Mouse (Mus musculus) MEL (cell line): Measurements from ENCODE around the gene 4930404N11Rik. TPM values are rescaled to one million over a fixed set of nuclear protein-coding genes. Genes with fewer than 3 reads are reported as not detected.

Source experiments
- DNase-seq: peaks from one replicate; pipeline ENCODE4 v3.0.0; 2011; ENCODE audit warnings: low read depth, low spot score
- H3K27ac ChIP-seq: 2 replicates; pipeline ENCODE4 v1.5.1; 2012; ENCODE audit warnings: low read depth, mild to moderate bottlenecking, control low read depth, low read length, moderate library complexity; ENCODE audit not compliant: control insufficient read depth
- H3K27me3 ChIP-seq, 2 experiments: fragments of 150-350 bp in 1 of 2; sonication (generic) in 1 of 2; 2 replicates each; pipeline ENCODE4 v1.6.1; 2012; ENCODE audit warnings: low read length in 2 of 2, mild to moderate bottlenecking in 2 of 2, improper control_type of control experiment in 1 of 2, moderate library complexity in 1 of 2; ENCODE audit not compliant: insufficient read depth in 2 of 2, control insufficient read depth in 1 of 2
- H3K36me3 ChIP-seq, 2 experiments: 2 replicates each; pipeline ENCODE4 v1.6.1; 2012 to 2014; ENCODE audit warnings: low read length in 2 of 2, improper control_type of control experiment in 1 of 2, inconsistent platforms in 1 of 2, mild to moderate bottlenecking in 1 of 2; ENCODE audit not compliant: insufficient read depth in 2 of 2, control insufficient read depth in 1 of 2
- H3K4me1 ChIP-seq, 2 experiments: fragments of 150-350 bp in 1 of 2; sonication (generic) in 1 of 2; 2 replicates each; pipeline ENCODE4 v1.6.1; 2012; ENCODE audit warnings: low read length in 2 of 2, improper control_type of control experiment in 1 of 2, mild to moderate bottlenecking in 1 of 2; ENCODE audit not compliant: insufficient read depth in 2 of 2, control insufficient read depth in 1 of 2
- H3K4me3 ChIP-seq, 2 experiments: fragments of 150-350 bp in 1 of 2; sonication (generic) in 1 of 2; 2 replicates each; pipeline ENCODE4 v1.5.1; 2012; ENCODE audit warnings: low read depth in 2 of 2, low read length in 2 of 2, mild to moderate bottlenecking in 2 of 2, moderate library complexity in 2 of 2, control low read depth in 1 of 2, improper control_type of control experiment in 1 of 2; ENCODE audit not compliant: control insufficient read depth in 1 of 2, insufficient read depth in 1 of 2
- H3K79me2 ChIP-seq: 2 replicates; pipeline ENCODE4 v1.6.1; 2012; ENCODE audit warnings: mild to moderate bottlenecking, low read length, moderate library complexity; ENCODE audit not compliant: control insufficient read depth, poor library complexity, insufficient read depth
- H3K9ac ChIP-seq: 2 replicates; pipeline ENCODE4 v1.6.1; 2012; ENCODE audit warnings: low read depth, mild to moderate bottlenecking, control low read depth, low read length, moderate library complexity; ENCODE audit not compliant: control insufficient read depth, poor library complexity, severe bottlenecking
- H3K9me3 ChIP-seq: fragments of 150-350 bp; sonication (generic); replicated peaks from 2 replicates; pipeline ENCODE4 v1.6.1; 2012; ENCODE audit warnings: mild to moderate bottlenecking, low read length, improper control_type of control experiment, moderate library complexity; ENCODE audit not compliant: insufficient read depth
- BHLHE40 ChIP-seq: IDR thresholded peaks from 2 replicates; pipeline ENCODE4 v1.6.1; 2012; ENCODE audit warnings: low read depth, mild to moderate bottlenecking, inconsistent platforms, low read length, improper control_type of control experiment, borderline replicate concordance
- CHD1 ChIP-seq: IDR thresholded peaks from 2 replicates; pipeline ENCODE4 v1.6.1; 2012; ENCODE audit warnings: low read depth, mild to moderate bottlenecking, inconsistent platforms, low read length, improper control_type of control experiment
- ETS1 ChIP-seq: IDR thresholded peaks from 2 replicates; pipeline ENCODE4 v1.6.1; 2012; ENCODE audit warnings: low read depth, mild to moderate bottlenecking, inconsistent platforms, low read length, improper control_type of control experiment, moderate library complexity
- GATA1 ChIP-seq: IDR thresholded peaks from 2 replicates; pipeline ENCODE4 v1.6.1; 2011; ENCODE audit warnings: low read depth, low read length, improper control_type of control experiment
- MAFK ChIP-seq: IDR thresholded peaks from 2 replicates; pipeline ENCODE4 v1.6.1; 2011; ENCODE audit warnings: low read depth, mild to moderate bottlenecking, low read length, improper control_type of control experiment, borderline replicate concordance
- MXI1 ChIP-seq: IDR thresholded peaks from 2 replicates; pipeline ENCODE4 v1.6.1; 2011; ENCODE audit warnings: mild to moderate bottlenecking, low read depth, low read length, improper control_type of control experiment
- MYB ChIP-seq: IDR thresholded peaks from 2 replicates; pipeline ENCODE4 v1.6.1; 2011; ENCODE audit warnings: mild to moderate bottlenecking, low read depth, low read length, improper control_type of control experiment
- SIN3A ChIP-seq: IDR thresholded peaks from 2 replicates; pipeline ENCODE4 v1.6.1; 2012; ENCODE audit warnings: low read length, improper control_type of control experiment, inconsistent platforms
- TAL1 ChIP-seq: IDR thresholded peaks from 2 replicates; pipeline ENCODE4 v1.6.1; 2012; ENCODE audit warnings: mild to moderate bottlenecking, inconsistent platforms, low read length, moderate library complexity, mixed read lengths
- TBP ChIP-seq: IDR thresholded peaks from 2 replicates; pipeline ENCODE4 v1.8.0; 2011; ENCODE audit warnings: low read depth, low read length, improper control_type of control experiment
- UBTF ChIP-seq: IDR thresholded peaks from 2 replicates; pipeline ENCODE4 v1.6.1; 2012; ENCODE audit warnings: low read depth, mild to moderate bottlenecking, inconsistent platforms, low read length, improper control_type of control experiment, moderate library complexity, borderline replicate concordance; ENCODE audit not compliant: insufficient read depth
- ZMIZ1 ChIP-seq: IDR thresholded peaks from 2 replicates; pipeline ENCODE4 v1.6.1; 2012; ENCODE audit warnings: low read depth, mild to moderate bottlenecking, inconsistent platforms, low read length, improper control_type of control experiment, moderate library complexity
- polyA plus RNA-seq, 2 experiments: library from polyadenylated mRNA; stranded (reverse) in 1 of 2; unstranded in 1 of 2; fragments of >175 nt in 1 of 2; fragments of >200 nt in 1 of 2; gene quantifications; 2 replicates each; pipeline versions ENCODE4 v1.2.1 to v1.2.4; 2012; ENCODE audit warnings: low replicate concordance in 2 of 2, low read depth in 1 of 2; ENCODE audit not compliant: insufficient read length in 2 of 2, insufficient read depth in 1 of 2, missing spikeins in 1 of 2
- total RNA-seq: library from RNA; depleted of rRNA; stranded (reverse); fragments of 300-350 nt; gene quantifications from 2 replicates; pipeline ENCODE4 v1.2.3, GENCODE M21; 2012

4930404N11Rik gene
- total and polyA plus RNA-seq, 3 experiments, result 3.1 to 12.1 TPM; not detected in 1

DNA sequence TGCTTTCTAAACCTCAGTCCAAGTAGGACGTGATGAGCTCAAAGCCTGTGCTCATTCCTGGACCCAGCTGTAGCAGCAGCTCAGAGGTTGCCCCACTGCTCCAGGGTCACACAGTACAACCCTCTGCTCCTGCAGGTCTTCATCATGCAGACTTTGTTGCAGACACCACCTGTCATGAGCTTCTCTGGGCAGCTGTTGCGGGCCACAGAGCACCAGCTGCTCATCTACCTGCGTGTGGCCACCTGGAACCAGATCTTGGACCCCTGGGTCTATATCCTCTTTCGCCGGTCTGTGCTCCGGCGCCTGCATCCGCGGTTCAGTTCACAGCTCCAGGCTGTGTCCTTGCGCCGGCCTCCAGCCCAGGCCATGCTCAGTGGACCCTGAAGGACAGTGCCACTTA, 31.3 kb downstream of the 4930404N11Rik start:
- Histone ChIP-seq H3K9ac (no peak overlapping the region), H3K79me2 (no peaks in the 10 kb centered on the region), H3K4me3 (no peak overlapping the region), H3K27ac (no peak overlapping the region)
- no peak for DNase-seq
- TF ChIP-seq TAL1 (no peak), MXI1 (no peak), CHD1 (no peak), MAFK (no peak)
- TF ChIP-seq, all 39 proteins: peak for 0
- H3K4me1 ChIP-seq, result no peaks in the 10 kb centered on the region
- H3K9me3 ChIP-seq, result no peaks in the 10 kb centered on the region
- H3K36me3 ChIP-seq, result no peaks in the 10 kb centered on the region
- no peaks in the 10 kb centered on the region; a peak in 1 of 4 replicates for H3K27me3 ChIP-seq

DNA sequence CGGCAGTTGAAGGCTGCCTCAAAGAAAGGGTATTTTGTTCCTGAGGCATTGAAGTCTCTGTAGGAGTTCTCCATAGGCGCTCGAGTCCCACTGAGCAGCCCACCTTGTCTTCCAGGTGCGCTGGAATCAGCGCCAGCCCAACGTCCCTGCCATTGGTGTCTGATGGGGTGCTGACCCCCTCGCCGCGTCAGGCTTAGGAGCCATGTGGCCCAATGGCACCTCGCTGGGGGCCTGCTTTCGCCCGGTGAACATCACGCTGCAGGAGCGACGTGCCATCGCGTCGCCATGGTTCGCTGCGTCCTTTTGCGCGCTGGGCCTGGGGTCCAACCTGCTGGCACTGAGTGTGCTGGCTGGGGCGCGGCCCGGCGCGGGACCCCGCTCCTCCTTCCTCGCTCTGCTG, 33.3 kb downstream of the 4930404N11Rik start:
- no peak overlapping the region for H3K27ac ChIP-seq
- H3K79me2 ChIP-seq, result no peaks in the 10 kb centered on the region
- DNase-seq, result no peak
- H3K27me3 ChIP-seq, result no peaks in the 10 kb centered on the region
- no peak for TF ChIP-seq UBTF
- no peak for TF ChIP-seq TBP
- no peak for TF ChIP-seq ZMIZ1
- no peak for TF ChIP-seq MXI1
- no peak for TF ChIP-seq MYB
- TF ChIP-seq ETS1, result no peak
- no peak for TF ChIP-seq GATA1
- no peak for TF ChIP-seq BHLHE40
- TF ChIP-seq, all 39 proteins: peak for 0
- H3K9ac ChIP-seq, result no peak overlapping the region
- no peaks in the 10 kb centered on the region for H3K9me3 ChIP-seq
- H3K36me3 ChIP-seq, result no peaks in the 10 kb centered on the region
- no peak overlapping the region for H3K4me3 ChIP-seq
- no peaks in the 10 kb centered on the region for H3K4me1 ChIP-seq

DNA sequence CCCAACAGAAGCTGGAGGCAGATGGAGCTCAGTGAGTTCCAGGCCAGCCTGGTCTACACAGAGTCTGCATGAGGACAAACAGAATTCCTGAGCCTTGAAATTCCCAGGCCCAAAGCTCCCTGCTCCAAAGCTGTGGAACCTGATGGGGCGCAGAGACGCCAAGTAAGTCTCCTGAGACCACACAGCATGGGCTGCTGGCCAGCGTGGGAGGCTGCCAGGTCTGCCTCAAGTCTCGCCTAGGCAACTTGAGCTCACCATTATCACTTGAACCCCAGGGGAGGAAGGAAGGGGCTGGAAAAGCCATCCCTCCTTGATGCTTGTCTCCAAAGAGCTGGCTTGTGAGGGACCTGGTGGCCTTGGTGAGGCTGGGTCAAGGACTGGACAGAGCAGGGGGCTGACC, 35.6 kb downstream of the 4930404N11Rik start:
- no peak overlapping the region for H3K4me3 ChIP-seq

More for the DNA sequence above, 35.6 kb downstream of the 4930404N11Rik start:
- Histone ChIP-seq H3K9me3 (no peaks in the 10 kb centered on the region), H3K4me1 (no peaks in the 10 kb centered on the region), H3K9ac (no peak overlapping the region), H3K79me2 (no peaks in the 10 kb centered on the region), H3K27me3 (no peaks in the 10 kb centered on the region), H3K27ac (no peak overlapping the region), H3K36me3 (no peaks in the 10 kb centered on the region)
- DNase-seq, result no peak
- TF ChIP-seq SIN3A (no peak), TAL1 (no peak)
